Mouse (Mus musculus) liver, adult (tissue): Measurements from ENCODE around the gene Gm10563.

Experiments used
- GATA4 ChIP-seq: IDR thresholded peaks from 2 replicates; pipeline ENCODE4 v1.6.1; 2014; ENCODE audit warnings: mild to moderate bottlenecking, low read length; ENCODE audit not compliant: insufficient replicate concordance

Gene Gm10563

DNA sequence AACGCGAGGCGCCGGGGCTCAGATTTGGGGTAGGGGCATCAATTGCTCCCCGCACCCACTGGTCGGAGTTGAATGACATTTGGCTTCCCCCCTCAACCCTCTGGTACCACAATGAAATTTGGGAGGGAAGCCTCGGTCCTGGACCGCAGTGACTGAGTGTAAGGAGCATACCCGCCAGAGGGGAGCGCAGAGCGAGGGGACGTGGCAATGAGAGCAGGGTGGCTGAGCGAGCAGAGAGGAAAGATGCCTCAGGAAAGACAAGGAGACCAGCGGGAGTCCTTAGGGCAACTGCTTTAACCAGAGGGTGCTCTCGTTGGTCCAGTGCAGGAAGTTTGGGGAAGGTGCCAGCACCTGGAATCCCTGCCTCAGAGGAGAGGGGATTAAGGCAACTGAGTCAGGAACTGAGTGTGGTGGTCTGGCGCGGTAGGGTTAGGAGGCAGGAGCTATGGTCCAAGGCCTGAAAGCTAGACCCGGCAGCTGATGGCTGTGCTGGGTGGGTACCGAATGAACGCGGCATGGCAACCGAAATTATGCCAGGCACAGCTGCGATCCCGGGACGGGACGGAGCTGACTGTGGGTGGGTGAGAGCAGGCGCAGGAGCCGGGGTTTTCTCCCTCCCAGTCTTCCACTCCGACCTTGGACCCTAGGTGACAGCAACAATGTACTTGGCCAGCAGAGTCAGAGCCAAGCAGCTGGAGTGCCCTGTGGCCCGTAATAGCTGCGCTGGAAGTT, 8.4 kb upstream of the Gm10563 start:
- TF ChIP-seq GATA4 = no peak

- TF ChIP-seq GATA4 = no peak
Observed at GRCm38 (mm10) chr4:155653086-155653450, 7.9 kb upstream of the Gm10563 start, which contains the start of gene Mmp23. Gene Mmp23, minus strand, starts transcription at chr4:155653384.

DNA sequence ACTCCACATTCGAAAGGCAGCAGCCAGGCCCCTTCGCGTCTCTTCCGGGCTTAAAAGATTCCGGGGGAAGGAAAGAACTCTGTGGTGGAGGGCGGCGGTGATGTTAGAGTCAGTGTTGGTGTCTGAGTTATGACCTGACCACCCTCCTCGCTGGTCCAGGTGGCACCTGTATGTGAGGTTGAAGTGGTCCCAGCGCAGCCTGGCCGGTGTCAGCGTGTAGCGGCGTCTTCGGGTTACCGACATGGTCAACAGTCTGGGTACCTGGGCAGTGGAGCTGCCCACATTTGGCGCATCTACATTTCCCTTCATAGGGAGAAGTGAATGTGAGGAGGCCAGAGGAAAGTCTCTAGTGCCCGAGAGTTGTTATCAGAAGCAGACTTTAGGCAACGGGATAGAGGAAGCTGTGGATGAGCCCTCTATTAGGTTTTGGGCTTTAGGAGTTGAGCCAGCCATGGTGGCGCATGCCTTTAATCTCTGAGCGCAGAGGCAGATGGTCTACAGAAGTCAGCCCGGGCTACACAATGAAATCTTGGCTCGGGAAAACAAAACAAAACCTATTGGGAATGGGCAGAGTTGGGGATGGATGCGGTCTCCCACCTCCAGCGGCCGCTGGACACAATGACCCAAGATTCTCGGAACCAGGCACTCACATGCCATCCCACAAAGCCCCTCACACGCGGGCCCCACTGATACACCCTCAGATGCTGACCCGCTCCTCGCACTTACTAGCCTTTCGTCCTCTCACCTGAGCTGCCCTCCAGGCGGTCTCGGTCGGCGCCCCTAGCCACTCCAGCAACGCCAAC, 7.3 kb upstream of the Gm10563 start:
- TF ChIP-seq GATA4 = no peak

DNA sequence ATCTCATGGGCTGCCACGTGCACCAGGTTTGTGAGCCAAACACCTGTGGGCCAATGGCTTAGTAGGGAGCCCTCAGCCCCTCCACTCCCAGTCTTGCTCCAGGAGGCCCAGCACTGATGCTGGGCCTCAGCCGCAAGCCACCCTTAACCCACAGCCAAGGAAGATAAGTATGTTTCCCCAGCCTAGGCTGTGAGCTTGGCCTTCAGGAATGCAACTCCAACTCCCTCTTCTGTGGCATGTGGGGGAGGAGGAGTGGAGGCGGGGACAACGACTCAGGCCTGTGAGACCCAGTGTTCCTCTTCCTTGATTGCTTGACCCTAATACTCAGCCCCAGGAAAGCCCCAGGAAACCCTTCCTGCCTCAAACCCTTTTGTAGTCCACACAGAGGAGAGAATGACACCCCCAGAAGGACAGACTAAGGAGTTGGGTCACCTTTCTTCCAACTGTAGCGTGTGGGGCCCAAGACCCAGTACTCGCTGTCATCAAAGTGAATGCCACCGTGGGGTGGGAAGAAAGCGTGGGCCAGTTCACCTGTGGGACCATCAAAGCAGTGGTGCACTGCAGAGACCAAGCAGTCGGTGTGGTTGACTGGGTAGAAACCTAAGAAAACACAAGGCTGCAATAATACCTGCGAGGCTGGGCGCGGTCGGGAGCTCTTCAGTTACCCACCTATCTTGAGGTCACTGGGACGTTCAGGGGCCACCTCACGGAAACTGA, 6.5 kb upstream of the Gm10563 start:
- TF ChIP-seq GATA4 = no peak

GRCm38 (mm10) chr4:155649355-155649754, 4.1 kb upstream of the Gm10563 start:
- no peak for TF ChIP-seq GATA4

DNA sequence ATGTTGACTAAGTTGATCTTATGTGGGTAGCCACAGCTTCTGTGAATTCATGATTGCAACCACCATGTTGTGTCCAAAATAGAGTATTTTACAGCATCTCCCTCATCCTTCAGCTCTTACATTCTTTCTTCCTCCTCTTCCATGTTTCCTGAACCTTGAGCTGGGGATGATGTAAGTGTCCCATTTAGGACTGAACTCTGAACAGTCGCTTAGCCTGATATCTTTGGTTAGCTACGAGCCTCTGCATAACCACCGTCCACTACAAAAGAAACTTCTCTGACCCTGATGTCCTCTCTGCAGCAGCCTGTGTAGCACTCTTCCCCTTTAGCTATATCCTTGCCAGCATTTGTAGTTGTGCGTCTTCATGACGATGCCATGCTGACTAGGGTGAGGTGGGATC, 513 bp upstream of the Gm10563 start:
- TF ChIP-seq GATA4 = no peak

GRCm38 (mm10) chr4:155643531-155643930, 1.7 kb downstream of the Gm10563 start:
- TF ChIP-seq GATA4 = no peak

- no peak for TF ChIP-seq GATA4
Observed at GRCm38 (mm10) chr4:155635766-155636499, 9.3 kb downstream of the Gm10563 start.

DNA sequence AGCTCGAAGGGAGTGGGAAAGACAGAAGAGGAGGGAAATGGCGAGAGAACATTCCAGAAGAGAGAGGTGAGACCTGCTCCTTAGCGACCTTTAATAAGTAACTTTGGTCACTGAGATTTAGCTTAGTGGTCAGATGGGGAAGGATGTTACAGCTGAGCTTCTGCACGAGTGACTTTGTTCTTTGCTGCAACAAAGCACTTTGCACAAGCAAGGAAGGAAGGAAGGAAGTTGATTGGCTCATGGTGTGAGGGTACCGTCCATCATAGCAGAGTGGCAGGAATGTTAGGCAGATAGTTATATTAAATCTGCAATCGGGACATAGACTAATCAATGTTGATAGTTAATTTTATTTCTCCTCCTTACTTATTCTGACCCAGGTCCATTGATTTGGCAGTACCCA, 14.9 kb downstream of the Gm10563 start:
- no peak for TF ChIP-seq GATA4

DNA sequence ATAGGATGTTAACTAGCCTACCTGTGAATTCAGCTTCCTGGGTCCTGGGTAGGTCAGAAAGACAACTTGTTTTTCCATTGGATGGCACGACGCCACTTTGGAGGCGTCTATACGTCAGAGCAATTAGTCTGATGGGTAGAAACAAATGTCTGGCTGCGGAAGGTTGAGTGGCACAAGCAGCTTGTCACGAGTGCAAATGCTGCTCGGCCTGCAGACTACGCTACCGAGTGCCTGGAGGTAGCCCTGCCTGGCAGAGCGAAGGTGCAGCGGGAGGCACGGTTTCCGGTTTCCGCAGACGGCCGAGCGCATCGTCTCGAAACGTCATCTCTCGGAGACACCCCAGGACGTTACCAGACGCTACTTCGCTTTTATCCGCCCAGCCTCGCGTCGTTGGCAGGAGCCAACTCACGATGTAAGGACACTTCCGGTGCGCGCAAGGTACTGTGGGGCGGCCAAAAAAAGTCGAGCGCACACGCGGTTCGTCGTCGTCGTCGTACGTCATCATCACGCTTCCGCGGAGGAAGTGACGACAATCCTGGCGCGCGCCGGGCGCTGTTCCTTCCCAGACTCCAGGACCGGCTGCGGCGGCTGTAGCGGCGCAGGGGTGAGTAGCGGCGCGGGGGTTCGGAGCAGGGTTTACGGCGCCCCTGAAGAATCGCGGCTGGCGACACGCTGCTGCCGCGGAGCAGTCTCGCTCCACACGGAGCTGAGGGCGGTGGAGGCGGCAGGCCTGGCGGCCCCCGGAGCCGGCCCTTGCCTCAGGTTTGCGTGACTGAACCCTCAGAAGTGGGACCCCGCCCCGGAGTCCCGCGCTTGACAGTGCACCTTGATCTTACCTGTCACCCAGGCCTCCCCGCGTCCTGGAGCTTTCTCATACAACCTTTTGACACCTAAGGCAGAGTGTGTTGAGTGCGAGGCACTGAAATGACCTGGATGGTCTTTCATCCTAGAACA, 20.6 kb downstream of the Gm10563 start, which contains the start of gene Cdk11b:
Gene Cdk11b (plus strand): TSS at position 517 of the 954 bp plus-strand sequence.
- peak; percentile 71; the same call in 1 of the 2 replicates for TF ChIP-seq GATA4

DNA sequence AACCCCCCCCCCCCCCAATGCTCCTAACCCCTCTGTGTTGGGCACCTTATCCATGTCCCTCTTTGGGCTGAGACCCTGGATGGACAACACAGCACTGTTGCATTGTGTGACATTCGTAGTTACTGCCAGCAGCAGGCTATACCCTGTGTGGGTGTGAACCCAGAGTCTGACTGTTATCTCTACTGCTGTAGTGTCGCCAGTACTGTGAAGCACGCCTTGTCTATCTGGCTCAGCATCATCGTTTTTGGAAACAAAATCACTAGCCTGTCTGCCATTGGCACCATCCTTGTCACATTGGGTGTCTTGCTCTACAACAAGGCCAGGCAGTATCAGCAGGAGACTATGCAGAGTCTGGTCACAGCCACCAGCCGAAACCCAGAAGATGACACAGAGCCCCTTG, 26.9 kb downstream of the Gm10563 start:
- no peak for TF ChIP-seq GATA4

- TF ChIP-seq GATA4 = no peak
Observed at GRCm38 (mm10) chr4:155613264-155613663, 31.9 kb downstream of the Gm10563 start.

GRCm38 (mm10) chr4:155611860-155612259, 33.3 kb downstream of the Gm10563 start:
- TF ChIP-seq GATA4 = no peak

- TF ChIP-seq GATA4 = no peak
Observed at GRCm38 (mm10) chr4:155606825-155607224, 38.4 kb downstream of the Gm10563 start.
